Mouse (Mus musculus): Measurements from ENCODE around the gene C1qtnf5.

C1qtnf5 gene

DNA sequence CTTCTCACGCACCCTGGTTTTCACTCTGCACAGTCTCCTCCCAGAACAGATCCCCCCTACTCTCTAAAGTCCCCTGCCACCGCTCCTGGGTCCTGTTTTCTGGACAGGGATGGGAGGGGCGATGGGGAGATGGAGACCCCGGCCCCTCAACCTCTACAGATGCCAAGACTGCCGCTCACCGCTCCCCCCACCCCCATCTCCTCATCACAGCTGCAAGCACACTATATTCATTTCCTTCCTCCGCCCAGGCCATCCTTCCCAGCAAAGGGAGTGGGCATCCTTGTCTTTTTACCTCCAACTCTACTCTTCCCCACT, 24.2 kb downstream of the C1qtnf5 start:
- DNase-seq (ENCODE audit: low spot score in 2 of 2): no peak

DNA sequence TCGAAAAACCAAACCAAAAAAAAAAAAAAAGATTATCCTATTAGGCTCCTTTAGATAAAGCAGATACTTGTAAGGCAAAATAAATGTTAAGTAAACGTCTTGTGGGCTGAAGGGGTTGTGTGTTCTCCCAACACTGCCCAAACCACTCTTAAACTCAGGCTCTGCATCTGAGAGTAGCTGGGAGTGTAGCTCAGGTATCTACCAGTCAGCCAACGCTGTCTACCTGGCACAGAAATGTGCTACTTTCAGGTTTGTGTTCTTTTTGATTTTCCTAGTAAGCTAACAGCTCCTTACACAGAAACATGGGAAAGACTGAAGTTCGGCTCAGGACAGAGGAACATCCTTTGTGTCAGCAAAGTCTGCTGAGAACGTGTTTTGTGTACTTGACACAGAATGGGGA, 25.2 kb downstream of the C1qtnf5 start:
- DNase-seq (ENCODE audit: low spot score in 2 of 2): no peak

DNA sequence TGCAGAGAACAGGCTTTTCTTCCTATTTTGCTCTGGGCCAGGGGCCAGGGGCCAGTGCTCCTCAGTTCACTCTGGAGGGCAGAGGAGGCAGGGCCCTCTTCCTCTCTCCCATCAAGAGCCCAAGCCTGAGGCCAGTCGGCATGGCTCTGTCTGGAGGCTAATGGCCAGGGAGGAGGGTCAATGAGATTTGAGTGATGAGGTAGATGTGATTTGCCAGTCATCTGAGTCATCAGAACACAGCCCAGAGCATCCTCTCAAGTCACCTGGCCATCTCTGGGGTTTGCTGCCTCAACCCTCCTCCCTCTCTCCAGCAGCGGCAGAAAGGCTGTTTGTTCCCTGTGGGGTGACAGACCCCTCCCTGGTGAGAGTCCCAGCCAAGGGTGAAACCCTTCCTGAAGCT, 26.2 kb downstream of the C1qtnf5 start:
- DNase-seq (ENCODE audit: low spot score in 2 of 2): no peak

DNA sequence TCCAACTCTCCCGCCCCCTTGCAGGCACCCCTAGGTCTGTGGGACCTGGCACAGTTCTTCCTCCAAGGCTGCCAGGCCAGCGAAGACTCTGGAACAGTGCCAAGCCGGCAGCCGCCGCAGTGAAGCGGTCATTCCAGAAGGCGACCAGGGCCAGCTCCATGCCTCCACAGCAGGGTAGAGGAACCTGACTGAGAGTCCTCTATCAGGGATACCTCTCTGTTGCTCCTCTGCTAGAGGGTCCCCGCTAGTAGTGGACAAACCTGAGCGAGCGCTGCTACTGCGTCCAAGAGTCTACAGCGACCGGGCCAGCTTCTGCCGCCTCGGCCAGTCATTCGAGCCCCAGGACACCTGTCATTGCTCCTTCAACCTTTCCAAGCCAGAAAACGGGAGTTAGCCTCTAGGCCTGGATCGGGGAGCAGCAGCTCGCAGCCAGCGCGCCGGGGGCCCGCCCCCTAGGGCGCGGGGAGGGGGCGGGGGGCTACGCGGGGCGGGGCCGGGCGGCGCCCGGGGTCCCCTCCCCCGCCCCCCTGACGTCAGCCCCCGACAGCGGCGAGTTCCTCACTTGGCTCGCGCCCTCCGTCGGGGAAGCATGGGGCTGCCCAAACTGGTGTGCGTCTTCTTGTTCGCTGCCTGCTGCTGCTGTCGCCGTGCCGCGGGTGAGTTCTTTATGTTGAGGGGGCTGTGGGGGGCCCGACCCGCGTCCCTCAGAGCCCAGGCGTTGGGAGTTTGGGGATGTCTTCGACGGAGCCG, 27.2 kb downstream of the C1qtnf5 start, which contains the start of gene Mcam:
Mcam (plus strand) TSS at position 369 of the 750 bp plus-strand sequence.
- peak; percentile 38 for DNase-seq (ENCODE audit: low spot score in 2 of 2)

DNA sequence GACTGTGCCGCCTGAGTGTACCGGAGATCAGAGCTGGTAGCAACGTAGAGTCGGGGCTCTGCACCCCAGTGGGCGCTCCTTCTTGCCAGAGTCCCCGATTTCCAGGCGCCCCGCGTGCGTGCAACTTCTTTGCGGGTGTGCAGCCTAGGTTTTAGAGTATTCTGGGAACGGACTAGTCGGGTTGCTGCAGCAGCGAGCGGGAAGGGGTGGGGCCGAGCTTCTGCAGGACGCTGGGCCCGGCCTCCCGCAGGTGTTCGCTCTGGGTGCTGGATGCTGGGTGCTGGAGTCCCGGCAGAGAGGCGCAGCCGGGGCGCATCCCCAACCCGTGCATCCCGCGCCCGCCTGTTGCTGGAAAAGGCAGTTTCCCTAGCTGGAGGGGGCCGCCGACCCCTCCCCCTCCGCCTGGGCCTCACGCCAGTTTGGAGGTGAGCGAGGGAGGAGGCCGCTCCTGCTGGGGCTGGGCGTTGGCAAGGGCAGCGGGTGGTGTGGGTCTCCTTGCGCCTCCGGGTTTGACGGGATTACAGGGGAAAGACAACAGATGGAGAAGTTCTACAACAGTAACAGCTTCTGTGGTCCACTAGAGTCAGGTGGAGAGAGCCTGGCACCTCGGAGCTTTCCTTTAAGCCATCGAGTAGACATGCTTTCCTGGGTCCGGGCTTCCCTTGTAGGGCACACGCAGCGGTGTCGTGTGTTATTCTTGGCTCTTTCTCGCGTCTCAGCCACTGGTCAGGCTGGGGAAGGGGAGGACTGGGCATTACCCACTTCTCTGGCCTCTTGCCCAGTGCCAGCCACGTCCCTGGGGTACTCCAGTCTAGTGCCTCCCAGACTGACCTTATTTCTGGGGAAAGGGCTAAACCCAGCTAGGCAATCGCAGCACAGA, 28.0 kb downstream of the C1qtnf5 start:
- DNase-seq (ENCODE audit: low spot score in 2 of 2): peak; percentile 27 to 56

DNA sequence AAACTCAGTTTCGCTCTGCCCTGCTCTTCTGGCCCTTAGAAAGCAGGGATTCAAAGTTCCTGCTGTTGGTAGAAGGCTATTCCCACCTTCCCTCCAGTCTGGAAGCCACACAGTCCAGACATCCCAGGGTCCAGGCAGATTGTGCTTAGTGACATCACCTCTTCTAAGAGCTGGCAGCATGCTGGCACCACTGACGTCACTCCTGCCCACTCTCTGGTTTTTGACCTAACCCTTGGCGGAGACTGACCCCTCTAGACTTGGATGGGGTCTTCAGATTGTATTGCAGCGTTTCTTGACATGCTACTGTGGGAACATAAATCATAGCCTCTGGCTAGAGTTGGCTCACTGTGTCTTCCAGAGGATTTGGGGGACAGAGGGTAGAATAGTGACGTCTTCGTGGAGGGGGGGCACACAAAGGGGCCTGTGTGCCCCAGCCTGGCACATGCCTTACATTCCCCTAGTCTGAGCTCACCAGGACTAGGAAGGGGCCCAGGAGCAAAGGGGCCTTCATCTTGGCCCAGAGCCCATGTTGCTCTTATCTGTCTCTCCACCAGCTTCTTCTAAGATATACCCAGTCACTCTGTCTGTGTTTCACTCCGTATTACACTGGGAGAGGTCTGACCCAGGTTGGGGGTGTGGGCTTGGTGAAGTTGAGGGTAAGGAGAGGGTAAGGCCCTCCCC, 28.8 kb downstream of the C1qtnf5 start:
- DNase-seq (ENCODE audit: low spot score in 2 of 2): no peak

DNA sequence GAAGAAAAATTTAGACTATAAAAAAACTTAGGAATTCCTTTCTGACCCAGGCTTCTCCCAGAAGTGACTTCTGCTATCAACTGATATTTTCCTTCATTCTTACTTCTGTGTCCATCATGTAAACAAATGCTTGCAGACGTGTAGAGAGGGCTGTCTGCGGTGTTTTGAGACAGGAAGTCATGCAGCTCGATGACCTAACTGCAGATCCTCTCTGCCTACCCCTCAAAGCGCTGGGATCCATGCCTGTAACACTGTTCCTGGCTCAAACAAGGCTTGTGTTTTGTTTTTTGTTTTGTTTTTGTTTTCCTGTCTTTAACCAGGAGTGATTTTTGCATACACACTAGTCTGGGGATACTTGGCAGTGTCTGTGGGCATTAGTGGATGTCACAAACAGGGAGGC, 30.8 kb downstream of the C1qtnf5 start:
- DNase-seq (ENCODE audit: low spot score in 2 of 2): no peak

DNA sequence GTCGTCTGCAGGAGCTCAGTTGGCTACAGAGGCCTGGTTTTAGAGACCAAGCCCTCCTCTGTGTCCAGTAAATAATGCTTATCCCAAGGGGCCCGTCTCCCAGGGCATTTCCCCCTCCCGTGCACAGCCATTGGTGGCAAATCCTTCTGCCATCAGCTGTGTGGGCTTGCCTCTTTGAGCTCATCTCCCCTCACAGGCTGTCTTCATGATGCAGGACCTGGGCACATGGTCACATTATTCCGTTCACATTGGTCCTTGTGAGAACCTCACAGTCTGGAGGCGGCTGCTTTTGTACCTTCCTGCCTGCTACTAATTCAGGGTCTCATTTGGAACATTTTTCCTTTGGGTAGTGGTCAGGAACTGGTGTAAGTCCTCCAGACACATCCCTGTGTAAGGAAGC, 34.9 kb downstream of the C1qtnf5 start:
- no peak for DNase-seq (ENCODE audit: low spot score in 2 of 2)

DNA sequence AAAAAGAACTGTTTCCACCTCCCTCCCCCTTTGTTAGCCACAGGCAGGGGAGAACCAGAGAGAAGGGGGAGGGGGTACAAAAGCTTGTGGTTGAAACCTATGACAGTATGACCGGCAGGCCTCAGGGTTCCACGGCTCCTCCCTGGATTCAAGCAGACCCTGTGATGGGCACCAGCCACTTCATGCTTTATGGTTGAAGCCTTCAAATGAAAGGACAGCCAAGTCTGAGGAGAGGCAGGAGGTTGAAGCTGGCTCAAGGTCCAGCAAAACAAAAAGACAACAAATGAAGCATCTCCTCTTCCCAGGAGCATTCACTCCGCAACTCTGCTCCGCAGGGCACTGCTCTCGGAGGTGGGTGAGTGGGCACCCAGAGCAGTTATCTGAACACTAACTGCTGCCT, 36.4 kb downstream of the C1qtnf5 start:
- no peak for DNase-seq (ENCODE audit: low spot score in 2 of 2)

DNA sequence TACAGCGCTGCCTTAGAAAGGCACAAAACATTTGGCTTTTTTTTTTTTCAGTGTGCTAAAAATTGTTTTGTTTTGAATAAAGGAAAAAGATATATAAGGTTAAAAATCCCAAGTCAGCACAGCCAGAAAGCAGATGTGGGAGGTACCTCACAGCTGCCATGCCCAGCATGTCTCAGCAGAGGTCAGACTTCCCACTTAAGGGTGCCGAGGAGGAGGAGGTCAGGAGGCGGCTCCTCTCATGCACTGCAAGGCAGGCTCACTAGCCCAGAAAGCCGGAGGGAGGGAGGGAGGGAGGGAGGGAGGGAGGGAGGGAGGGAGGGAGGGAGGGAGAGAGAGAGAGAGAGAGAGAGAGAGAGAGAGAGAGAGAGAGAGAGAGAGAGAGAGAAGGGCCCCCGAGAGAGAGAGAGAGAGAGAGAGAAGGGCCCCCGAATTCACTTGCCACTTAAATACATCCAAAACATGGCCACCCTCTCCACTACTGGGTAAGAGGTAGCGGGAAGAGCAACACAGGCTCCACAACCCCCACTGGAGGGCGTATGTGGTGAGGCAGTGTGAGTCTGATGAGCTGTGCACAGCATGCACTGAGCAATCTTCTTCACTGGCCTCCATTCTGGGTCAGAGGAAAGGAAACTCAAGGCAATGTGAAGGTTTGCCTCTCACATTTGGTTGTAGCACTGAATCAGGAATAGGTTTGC, 37.1 kb downstream of the C1qtnf5 start:
- no peak for DNase-seq (ENCODE audit: low spot score in 2 of 2)

DNA sequence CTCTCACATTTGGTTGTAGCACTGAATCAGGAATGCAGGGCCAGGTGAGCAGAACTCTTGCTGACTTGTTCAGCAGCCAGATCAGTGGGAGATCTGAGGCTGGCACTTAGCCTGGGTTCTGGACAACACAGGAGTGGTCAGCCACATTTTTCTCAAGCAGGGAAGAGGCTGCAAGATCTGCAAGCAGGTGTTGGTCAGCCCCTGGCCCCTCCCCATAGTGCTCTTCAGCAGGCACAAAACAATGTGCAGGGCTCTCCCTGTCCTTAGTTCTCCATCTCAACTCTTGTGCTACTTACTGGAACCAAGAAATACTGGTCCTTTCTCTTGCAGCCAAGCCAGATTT, 37.6 kb downstream of the C1qtnf5 start:
- DNase-seq (ENCODE audit: low spot score in 2 of 2): no peak

DNA sequence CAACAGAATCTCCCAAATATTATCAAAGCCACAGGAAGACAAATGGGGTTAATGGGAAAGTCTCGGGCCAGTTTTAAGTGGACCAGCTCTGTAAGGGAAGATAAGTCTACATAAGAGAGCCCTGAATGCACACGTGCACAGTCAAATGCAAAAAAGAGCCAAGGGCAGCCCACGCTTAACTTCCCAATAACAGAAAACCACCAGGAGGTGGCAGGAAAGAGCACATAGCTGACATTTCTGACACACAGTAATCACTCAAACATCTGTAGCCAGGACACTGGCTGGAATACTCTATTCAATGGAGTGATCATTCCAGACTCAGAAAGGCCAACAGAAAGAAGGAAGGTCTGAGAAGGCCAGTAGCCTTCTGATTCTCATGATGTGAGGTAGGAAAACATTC, 40.2 kb downstream of the C1qtnf5 start:
- no peak for DNase-seq (ENCODE audit: low spot score in 2 of 2)

Data from urinary bladder, adult 18-20 months (tissue).